Comparison of ENCODE assay signal across 8 mouse cellular contexts in the genomic region with DNA sequence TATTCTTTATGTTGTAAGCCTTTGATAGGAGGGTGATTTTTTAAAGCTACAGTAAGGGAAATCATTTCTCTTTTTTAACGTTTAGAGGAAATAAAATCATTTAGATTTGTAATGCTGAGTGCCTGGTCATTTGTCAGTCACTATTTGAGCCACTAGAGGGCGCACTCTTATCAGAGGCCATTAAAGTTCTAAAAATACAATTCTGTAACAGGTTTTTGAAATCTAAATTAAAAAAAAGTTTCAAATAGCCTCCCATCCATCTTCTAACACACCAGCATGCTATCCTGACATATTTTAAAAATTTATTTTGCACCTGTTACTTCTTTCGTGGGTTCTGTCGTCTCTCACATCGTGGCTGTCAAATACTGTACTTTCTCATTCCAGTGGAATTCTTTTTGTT. TPM values are rescaled to one million over a fixed set of nuclear protein-coding genes. Genes with fewer than 3 reads are reported as not detected.
DNase-seq lines count a peak whose midpoint lies in the region; ATAC-seq and TF ChIP-seq lines count a peak whose summit lies in the region.

No protein-coding gene starts in this region.

- ATAC-seq in heart, embryonic 13.5 days (ENCODE audit: extremely low read depth, insufficient number of reproducible peaks, low FRiP score, low TSS enrichment), result no peak
- ATAC-seq in heart, embryonic 11.5 days (replicated peaks; ENCODE audit: insufficient number of reproducible peaks, low FRiP score, low TSS enrichment), result no peak
- ATAC-seq in liver, postnatal 0 days, result no peak

- no peak for TF ChIP-seq POLR2A in brain, embryonic 14.5 days (IDR thresholded peaks at IDR 0.05; ENCODE audit: borderline replicate concordance, extremely low read depth, insufficient read depth, insufficient read length, poor library complexity, severe bottlenecking)

- peak overlapping the region; percentile 20 for H3K4me2 ChIP-seq in heart, embryonic 13.5 days
- no peak overlapping the region for H3K4me2 ChIP-seq in heart, embryonic 11.5 days
- no peak overlapping the region for H3K4me2 ChIP-seq in liver, postnatal 0 days (ENCODE audit: low read depth, low read length)

- peak; percentile 2 for DNase-seq in right cerebral cortex, adult 18-20 months
- DNase-seq in right cerebral cortex, postnatal 25 days, result no peak
- peak; percentile 33 for DNase-seq in brain, embryonic 14.5 days (ENCODE audit: low read depth)
- DNase-seq in liver, postnatal 0 days, result peak; percentile 15
- no peak for DNase-seq in frontal cortex, postnatal 25 days (ENCODE audit: low spot score in 2 of 2)
- DNase-seq in ovary, adult 18-20 months (ENCODE audit: low spot score), result no peak

- H3K27ac ChIP-seq in heart, embryonic 13.5 days (replicated peaks), result no peak overlapping the region
- H3K27ac ChIP-seq in heart, embryonic 11.5 days (ENCODE audit: low read depth, low read length), result no peak overlapping the region
- H3K27ac ChIP-seq in liver, postnatal 0 days (ENCODE audit: low read depth), result no peak overlapping the region

- no peaks in the 10 kb centered on the region for H3K4me1 ChIP-seq in heart, embryonic 13.5 days
- H3K4me1 ChIP-seq in heart, embryonic 11.5 days (ENCODE audit: control insufficient read depth, insufficient read depth, low read length), result no peaks in the 10 kb centered on the region
- no peaks in the 10 kb centered on the region for H3K4me1 ChIP-seq in liver, postnatal 0 days (ENCODE audit: insufficient read depth)

- no peaks in the 10 kb centered on the region for H3K9me3 ChIP-seq in heart, embryonic 13.5 days
- H3K9me3 ChIP-seq in heart, embryonic 11.5 days (replicated peaks; ENCODE audit: control insufficient read depth, low read length), result no peaks in the 10 kb centered on the region
- H3K9me3 ChIP-seq in liver, postnatal 0 days (ENCODE audit: low read length), result no peaks in the 10 kb centered on the region

- no peaks in the 10 kb centered on the region for H3K27me3 ChIP-seq in heart, embryonic 13.5 days (replicated peaks)
- H3K27me3 ChIP-seq in heart, embryonic 11.5 days (ENCODE audit: control insufficient read depth, insufficient read depth, low read length), result no peaks in the 10 kb centered on the region
- no peaks in the 10 kb centered on the region for H3K27me3 ChIP-seq in liver, postnatal 0 days (ENCODE audit: insufficient read depth, low read length)

- no peak overlapping the region for H3K9ac ChIP-seq in heart, embryonic 13.5 days
- H3K9ac ChIP-seq in heart, embryonic 11.5 days (ENCODE audit: low read depth, low read length), result no peak overlapping the region
- no peak overlapping the region for H3K9ac ChIP-seq in liver, postnatal 0 days (replicated peaks)

- no peaks in the 10 kb centered on the region for H3K36me3 ChIP-seq in heart, embryonic 13.5 days
- no peaks in the 10 kb centered on the region for H3K36me3 ChIP-seq in heart, embryonic 11.5 days (ENCODE audit: control insufficient read depth, insufficient read depth, low read length)
- H3K36me3 ChIP-seq in liver, postnatal 0 days (replicated peaks; ENCODE audit: insufficient read depth, low read length), result no peaks in the 10 kb centered on the region

- TF ChIP-seq CTCF in brain, embryonic 14.5 days (IDR thresholded peaks at IDR 0.05; ENCODE audit: borderline replicate concordance, extremely low read depth, insufficient read depth, insufficient read length), result 0 out of 2 replicates have a peak, but pooled peaks have one; percentile 23
- peak; percentile 65 for TF ChIP-seq CTCF in liver, postnatal 0 days (IDR thresholded peaks at IDR 0.05; ENCODE audit: low read depth)

- no peak overlapping the region for H3K4me3 ChIP-seq in heart, embryonic 13.5 days
- no peak overlapping the region for H3K4me3 ChIP-seq in heart, embryonic 11.5 days (ENCODE audit: low read depth, low read length)
- H3K4me3 ChIP-seq in liver, postnatal 0 days (ENCODE audit: low read depth, low read length), result no peak overlapping the region

- WGBS in heart, embryonic 13.5 days, result 41% methylated on average over 5 of the region's 5 CpGs
- 50% methylated on average over 5 of the region's 5 CpGs for WGBS in heart, embryonic 11.5 days (ENCODE audit: insufficient replicate concordance)
- 51% methylated on average over 5 of the region's 5 CpGs for WGBS in liver, postnatal 0 days (ENCODE audit: insufficient replicate concordance)

- no peak for TF ChIP-seq EP300 in liver, postnatal 0 days (IDR thresholded peaks at IDR 0.05; ENCODE audit: low read depth)

RNA-seq across cellular contexts. Expression of gene Gm595, which starts 22.0 kb away (rescaled TPM):
- not detected in 2 replicates for polyA plus RNA-seq in heart, embryonic 13.5 days (2015; fragmentation: Nextera tagmentation; extraction: Ambion mirVana)
- polyA plus RNA-seq in heart, embryonic 11.5 days (2014; fragmentation: Nextera tagmentation; extraction: Ambion mirVana), result not detected in 2 replicates
- not detected in 2 replicates for polyA plus RNA-seq in brain, embryonic 14.5 days (2012; rRNA removed)
- polyA plus RNA-seq in liver, postnatal 0 days (2015; fragmentation: Nextera tagmentation; extraction: Ambion mirVana), result 0.06 TPM in 1 of 2 replicates, not detected in the other

Comparison
In these comparisons a context has a peak if more than half of its experiments do, and no peak if none do; other contexts are left out.
1. DNase-seq: peak in right cerebral cortex, adult 18-20 months (single experiment), brain, embryonic 14.5 days (single experiment) and liver, postnatal 0 days (single experiment); none in right cerebral cortex, postnatal 25 days (single experiment), frontal cortex, postnatal 25 days (0 of 2) and ovary, adult 18-20 months (single experiment).